In genomic region chr10:93515927-93516326, GRCm38 (mm10) we compare ENCODE assay signal across 26 mouse cellular contexts. TPM values are rescaled to one million over a fixed set of nuclear protein-coding genes. Genes with fewer than 3 reads are reported as not detected.
DNase-seq lines count a peak whose midpoint lies in the region; ATAC-seq and TF ChIP-seq lines count a peak whose summit lies in the region.
"Had no signal": no experiment of that assay in that cellular context is flagged by ENCODE, and none has a peak within 500 bp of the region (broad histone marks: within the 10 kb centered on the region; RNA-seq: fewer than 3 reads in every experiment).

No protein-coding gene starts in this region.

- H3K9me3 ChIP-seq in liver, embryonic 11.5 days (ENCODE audit: control insufficient read depth, low read length): no peaks in the 10 kb centered on the region
- H3K9me3 ChIP-seq in liver, embryonic 13.5 days (replicated peaks): no peaks in the 10 kb centered on the region
- no peaks in the 10 kb centered on the region for H3K9me3 ChIP-seq in liver, embryonic 16.5 days (replicated peaks; ENCODE audit: control insufficient read depth, low read length)
- H3K9me3 ChIP-seq in forebrain, embryonic 14.5 days (replicated peaks; ENCODE audit: control insufficient read depth, low read length): no peaks in the 10 kb centered on the region
- H3K9me3 ChIP-seq: embryonic facial prominence, embryonic 10.5 days; embryonic facial prominence, embryonic 12.5 days; forebrain, embryonic 13.5 days; G1E had no signal

- no peaks in the 10 kb centered on the region for H3K79me2 ChIP-seq in liver, adult 2 months (ENCODE audit: control insufficient read depth, insufficient read depth, low read length)

- H3K27me3 ChIP-seq in liver, adult 2 months (ENCODE audit: control insufficient read depth, insufficient read depth, low read length): no peaks in the 10 kb centered on the region
- no peaks in the 10 kb centered on the region for H3K27me3 ChIP-seq in liver, embryonic 11.5 days (replicated peaks; ENCODE audit: control insufficient read depth, insufficient read depth, low read length)
- H3K27me3 ChIP-seq in liver, embryonic 13.5 days: no peaks in the 10 kb centered on the region
- no peaks in the 10 kb centered on the region for H3K27me3 ChIP-seq in liver, embryonic 16.5 days (ENCODE audit: control insufficient read depth, insufficient read depth, low read depth, low read length)
- H3K27me3 ChIP-seq in forebrain, embryonic 14.5 days (replicated peaks; ENCODE audit: control insufficient read depth, insufficient read depth, low read length): no peaks in the 10 kb centered on the region
- H3K27me3 ChIP-seq: CH12.LX; embryonic facial prominence, embryonic 12.5 days; forebrain, embryonic 13.5 days; Patski had no signal

- no peak overlapping the region for H3K4me2 ChIP-seq in liver, embryonic 11.5 days
- no peak overlapping the region for H3K4me2 ChIP-seq in liver, embryonic 13.5 days
- no peak overlapping the region for H3K4me2 ChIP-seq in liver, embryonic 16.5 days (ENCODE audit: low read depth, low read length)
- no peak overlapping the region for H3K4me2 ChIP-seq in forebrain, embryonic 14.5 days (ENCODE audit: low read length)
- H3K4me2 ChIP-seq: embryonic facial prominence, embryonic 12.5 days; forebrain, embryonic 13.5 days had no signal

- peak; percentile 80 for DNase-seq in heart, adult 11 months
- DNase-seq in heart, adult 18-20 months: no peak
- peak; percentile 99 for DNase-seq in liver, adult 2 months (ENCODE audit: extremely low read depth, low read depth, low spot score)
- no peak for DNase-seq in liver, embryonic 11.5 days (ENCODE audit: low spot score)
- no peak for DNase-seq in liver, embryonic 13.5 days
- DNase-seq in forebrain, embryonic 14.5 days (ENCODE audit: low spot score): no peak
- DNase-seq: adrenal gland, adult 2 months; adrenal gland, postnatal 10 days; adrenal gland, postnatal 25 days; B cell, adult 2 months; cerebellum, adult 11 months; cerebellum, adult 18-20 months; cerebellum, adult 8-10 months; cerebellum, adult 9-11 months had no signal

- peak overlapping the region; percentile 40 for H3K9ac ChIP-seq in liver, adult 2 months (ENCODE audit: low read depth, low read length)
- H3K9ac ChIP-seq in liver, embryonic 11.5 days (ENCODE audit: low read depth, low read length): no peak overlapping the region
- H3K9ac ChIP-seq in liver, embryonic 13.5 days: no peak overlapping the region
- H3K9ac ChIP-seq in liver, embryonic 16.5 days (ENCODE audit: low read depth, low read length): no peak overlapping the region
- no peak overlapping the region for H3K9ac ChIP-seq in forebrain, embryonic 14.5 days (ENCODE audit: low read length)
- H3K9ac ChIP-seq: embryonic facial prominence, embryonic 12.5 days; forebrain, embryonic 13.5 days had no signal

- H3K36me3 ChIP-seq in liver, adult 2 months (ENCODE audit: control insufficient read depth, insufficient read depth, low read length): peaks cover 8% of the 10 kb centered on the region
- H3K36me3 ChIP-seq in liver, embryonic 11.5 days (ENCODE audit: control insufficient read depth, insufficient read depth, low read length): no peaks in the 10 kb centered on the region
- H3K36me3 ChIP-seq in liver, embryonic 13.5 days: no peaks in the 10 kb centered on the region
- H3K36me3 ChIP-seq in liver, embryonic 16.5 days (ENCODE audit: control insufficient read depth, insufficient read depth): no peaks in the 10 kb centered on the region
- H3K36me3 ChIP-seq in forebrain, embryonic 14.5 days (ENCODE audit: control insufficient read depth, insufficient read depth, low read length): no peaks in the 10 kb centered on the region
- H3K36me3 ChIP-seq: embryonic facial prominence, embryonic 10.5 days; embryonic facial prominence, embryonic 12.5 days; G1E had no signal

- ATAC-seq in liver, embryonic 11.5 days (replicated peaks; ENCODE audit: low FRiP score): no peak
- no peak for ATAC-seq in liver, embryonic 13.5 days (ENCODE audit: low read depth)
- ATAC-seq in liver, embryonic 16.5 days (ENCODE audit: low read depth): peak; percentile 50
- ATAC-seq in forebrain, embryonic 14.5 days: no peak
- no peak for ATAC-seq in activated CD4-positive, CD25-positive, alpha-beta regulatory T cell, adult 4 months
- ATAC-seq: CD4-positive, CD25-positive, alpha-beta regulatory T cell, adult 4 months; Patski had no signal

- TF ChIP-seq POLR2A in liver, adult 2 months (IDR thresholded peaks at IDR 0.05; ENCODE audit: extremely low read depth, insufficient read depth, low read length): no peak

- peak overlapping the region; percentile 94 for H3K27ac ChIP-seq in liver, adult 2 months (replicated peaks; ENCODE audit: insufficient read depth, low read depth, low read length)
- H3K27ac ChIP-seq in liver, embryonic 11.5 days (ENCODE audit: low read depth, low read length): no peak overlapping the region
- H3K27ac ChIP-seq in liver, embryonic 13.5 days: peak overlapping the region; percentile 25
- H3K27ac ChIP-seq in liver, embryonic 16.5 days (ENCODE audit: low read length): peak overlapping the region; percentile 57
- H3K27ac ChIP-seq in forebrain, embryonic 14.5 days (ENCODE audit: low read depth, low read length): no peak overlapping the region
- H3K27ac ChIP-seq: embryonic facial prominence, embryonic 10.5 days; embryonic facial prominence, embryonic 12.5 days; forebrain, embryonic 13.5 days had no signal

- H3K4me3 ChIP-seq in liver, adult 2 months (ENCODE audit: insufficient read depth, low read depth, low read length): peak overlapping the region; percentile 5; the same call in 1 of the 2 replicates
- H3K4me3 ChIP-seq in liver, embryonic 11.5 days (ENCODE audit: low read depth, low read length): no peak overlapping the region
- H3K4me3 ChIP-seq in liver, embryonic 13.5 days (replicated peaks): no peak overlapping the region
- no peak overlapping the region for H3K4me3 ChIP-seq in liver, embryonic 16.5 days (ENCODE audit: low read depth, low read length)
- no peak overlapping the region for H3K4me3 ChIP-seq in forebrain, embryonic 14.5 days (ENCODE audit: low read depth, low read length)
- H3K4me3 ChIP-seq: embryonic facial prominence, embryonic 10.5 days; embryonic facial prominence, embryonic 12.5 days; forebrain, embryonic 13.5 days had no signal

- H3K4me1 ChIP-seq in liver, adult 2 months (ENCODE audit: control insufficient read depth, insufficient read depth, low read length): peaks cover 25% of the 10 kb centered on the region
- no peaks in the 10 kb centered on the region for H3K4me1 ChIP-seq in liver, embryonic 11.5 days (replicated peaks; ENCODE audit: control insufficient read depth, insufficient read depth, low read length)
- peaks cover 3% of the 10 kb centered on the region; the same call in 1 of the 2 replicates for H3K4me1 ChIP-seq in liver, embryonic 13.5 days (replicated peaks)
- no peaks in the 10 kb centered on the region for H3K4me1 ChIP-seq in liver, embryonic 16.5 days (ENCODE audit: control insufficient read depth, low read depth, low read length)
- H3K4me1 ChIP-seq in forebrain, embryonic 14.5 days (ENCODE audit: control insufficient read depth, insufficient read depth, low read length): no peaks in the 10 kb centered on the region
- H3K4me1 ChIP-seq: embryonic facial prominence, embryonic 10.5 days; embryonic facial prominence, embryonic 12.5 days; forebrain, embryonic 13.5 days had no signal

- WGBS in liver, adult 2 months: 19% methylated on average over 12 of the region's 12 CpGs
- WGBS in liver, embryonic 11.5 days: 77% methylated on average over 12 of the region's 12 CpGs
- 71% methylated on average over 12 of the region's 12 CpGs for WGBS in liver, embryonic 13.5 days (ENCODE audit: insufficient replicate concordance)
- 63% methylated on average over 12 of the region's 12 CpGs for WGBS in liver, embryonic 16.5 days (ENCODE audit: insufficient replicate concordance)
- 88% methylated on average over 12 of the region's 12 CpGs for WGBS in forebrain, embryonic 14.5 days

- TF ChIP-seq CTCF in liver, adult 2 months (IDR thresholded peaks at IDR 0.05; ENCODE audit: low read depth, low read length): no peak

RNA-seq across cellular contexts. Expression of gene Amdhd1, which starts 23.9 kb away (rescaled TPM):
- not detected for total RNA-seq in heart, adult 18-20 months (2021)
- 185 and 255 TPM in 2 replicates for total RNA-seq in liver, adult 2 months (2014; rRNA removed)
- 204 and 233 TPM in 2 replicates for polyA plus RNA-seq in liver, adult 2 months (2012; rRNA removed)
- polyA plus RNA-seq in liver, embryonic 11.5 days (2014; fragmentation: Nextera tagmentation; extraction: Ambion mirVana): 6.2 and 7.4 TPM in 2 replicates
- polyA plus RNA-seq in liver, embryonic 13.5 days (2015; fragmentation: Nextera tagmentation; extraction: Ambion mirVana): 8.3 and 9.7 TPM in 2 replicates
- 22.6 and 23.3 TPM in 2 replicates for polyA plus RNA-seq in liver, embryonic 16.5 days (2015; fragmentation: Nextera tagmentation; extraction: Ambion mirVana)
- 0.18 TPM in 1 of 2 replicates, not detected in the other for polyA plus RNA-seq in forebrain, embryonic 14.5 days (2014; fragmentation: Nextera tagmentation; extraction: Ambion mirVana)
- 1 to 10 TPM in 1 of 2 experiments, under 1 TPM in 1; 0.63 to 1.7 TPM for polyA plus RNA-seq in activated CD4-positive, CD25-positive, alpha-beta regulatory T cell, adult 4 months (2017; shearing (Covaris generic))
- total RNA-seq: adrenal gland, postnatal 25 days; G1E had no signal
- polyA plus RNA-seq: forebrain, embryonic 13.5 days; G1E had no signal

RNA-seq across cellular contexts. Expression of gene Ccdc38, which starts 24.5 kb away (rescaled TPM):
- total RNA-seq in heart, adult 18-20 months (2021): not detected
- 0.07 and 0.28 TPM in 2 replicates for total RNA-seq in liver, adult 2 months (2014; rRNA removed)
- 0.06 and 0.40 TPM in 2 replicates for polyA plus RNA-seq in liver, adult 2 months (2012; rRNA removed)
- polyA plus RNA-seq in liver, embryonic 11.5 days (2014; fragmentation: Nextera tagmentation; extraction: Ambion mirVana): 0.32 and 0.38 TPM in 2 replicates
- polyA plus RNA-seq in liver, embryonic 13.5 days (2015; fragmentation: Nextera tagmentation; extraction: Ambion mirVana): 0.14 and 0.20 TPM in 2 replicates
- 0.04 and 0.11 TPM in 2 replicates for polyA plus RNA-seq in liver, embryonic 16.5 days (2015; fragmentation: Nextera tagmentation; extraction: Ambion mirVana)
- 0.32 and 0.46 TPM in 2 replicates for polyA plus RNA-seq in forebrain, embryonic 14.5 days (2014; fragmentation: Nextera tagmentation; extraction: Ambion mirVana)
- 1 to 10 TPM; 1.5 to 4.2 TPM for polyA plus RNA-seq in activated CD4-positive, CD25-positive, alpha-beta regulatory T cell, adult 4 months (2017; shearing (Covaris generic))
- total RNA-seq: adrenal gland, adult 2 months; adrenal gland, postnatal 25 days; adrenal gland, postnatal 4 days had no signal
- polyA plus RNA-seq: adrenal gland, adult 2 months; cortical plate, adult 2 months; G1E had no signal

RNA-seq across cellular contexts. Expression of gene Hal, which starts 27.4 kb away (rescaled TPM):
- under 1 TPM in 1 of 2 experiments, not detected in 1; 0.54 TPM for total RNA-seq in heart, adult 18-20 months (2021)
- total RNA-seq in liver, adult 2 months (2014; rRNA removed): 293 and 381 TPM in 2 replicates
- polyA plus RNA-seq in liver, adult 2 months (2012; rRNA removed): 284 and 348 TPM in 2 replicates
- 1.1 and 1.3 TPM in 2 replicates for polyA plus RNA-seq in liver, embryonic 11.5 days (2014; fragmentation: Nextera tagmentation; extraction: Ambion mirVana)
- 2.2 and 2.6 TPM in 2 replicates for polyA plus RNA-seq in liver, embryonic 13.5 days (2015; fragmentation: Nextera tagmentation; extraction: Ambion mirVana)
- 9.7 and 10.0 TPM in 2 replicates for polyA plus RNA-seq in liver, embryonic 16.5 days (2015; fragmentation: Nextera tagmentation; extraction: Ambion mirVana)
- 0.27 TPM in 1 of 2 replicates, not detected in the other for polyA plus RNA-seq in forebrain, embryonic 14.5 days (2014; fragmentation: Nextera tagmentation; extraction: Ambion mirVana)
- polyA plus RNA-seq in activated CD4-positive, CD25-positive, alpha-beta regulatory T cell, adult 4 months (2017; shearing (Covaris generic)): 1 to 10 TPM in 1 of 2 experiments, not detected in 1; 1.5 TPM
- polyA plus RNA-seq: cortical plate, adult 2 months; embryonic facial prominence, embryonic 12.5 days; forebrain, embryonic 11.5 days; forebrain, embryonic 13.5 days; G1E had no signal

Comparison
In these comparisons a context has a peak if more than half of its experiments do, and no peak if none do; other contexts are left out.
1. DNase-seq: peak in heart, adult 11 months (single experiment) and liver, adult 2 months (single experiment); none in heart, adult 18-20 months (0 of 2), liver, embryonic 11.5 days (single experiment), liver, embryonic 13.5 days (single experiment) and forebrain, embryonic 14.5 days (single experiment).
2. H3K27ac ChIP-seq: peak in liver, adult 2 months (single experiment), liver, embryonic 13.5 days (single experiment) and liver, embryonic 16.5 days (single experiment); none in liver, embryonic 11.5 days (single experiment) and forebrain, embryonic 14.5 days (single experiment).
3. RNA of gene Hal, which starts 27.4 kb away (polyA plus RNA-seq): 284 to 348 TPM in liver, adult 2 months; 9.7 to 10.0 TPM in liver, embryonic 16.5 days, 2.2 to 2.6 TPM in liver, embryonic 13.5 days, 1.5 TPM in activated CD4-positive, CD25-positive, alpha-beta regulatory T cell, adult 4 months, 1.1 to 1.3 TPM in liver, embryonic 11.5 days and 0.27 TPM in forebrain, embryonic 14.5 days; every median in the first group is over 10 times any median in the second.